Mouse (Mus musculus): Measurements from ENCODE around the gene Pafah1b1. TPM values are rescaled to one million over a fixed set of nuclear protein-coding genes. Genes with fewer than 3 reads are reported as not detected.

Pafah1b1 gene
- polyA plus RNA-seq, 1 experiment from 2014 or later = 73.0 TPM

DNA sequence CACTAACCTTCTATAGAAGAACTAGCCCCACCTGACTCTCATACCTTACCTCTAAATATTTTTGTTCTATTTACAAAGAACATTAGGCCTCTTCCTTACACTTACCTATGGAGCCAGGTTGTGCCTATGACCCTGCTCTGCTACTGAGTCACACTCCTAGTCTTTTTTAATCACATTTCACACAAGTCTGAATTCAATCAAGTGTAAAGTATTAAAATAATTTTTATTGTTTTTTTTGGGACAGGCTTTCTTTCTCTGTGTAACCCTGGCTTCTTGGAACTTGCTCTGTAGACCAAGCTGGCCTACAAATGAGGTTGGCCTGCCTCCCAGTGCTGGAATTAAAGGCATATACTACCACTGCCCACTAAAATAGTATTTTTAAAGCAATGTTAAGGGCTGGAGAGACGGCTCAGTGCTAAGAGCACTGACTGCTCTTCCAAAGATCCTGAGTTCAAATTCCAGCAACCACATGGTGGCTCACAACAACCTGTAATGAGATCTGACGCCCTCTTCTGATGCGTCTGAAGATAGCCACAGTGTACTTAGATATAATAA, 8.4 kb downstream of the Pafah1b1 start:
- Histone ChIP-seq H3K36me3 (no peaks in the 10 kb centered on the region), H3K9ac (no peak overlapping the region), H3K27ac (no peak overlapping the region), H3K4me1 (peaks cover 8% of the 10 kb centered on the region; the same call in 1 of the 2 replicates), H3K4me2 (replicated peaks) (no peak overlapping the region), H3K9me3 (no peaks in the 10 kb centered on the region), H3K27me3 (replicated peaks) (no peaks in the 10 kb centered on the region), H3K4me3 (no peak overlapping the region)
- 95% methylated on average over 3 of the region's 3 CpGs for WGBS
- no peak for ATAC-seq (ENCODE audit: low FRiP score, low read depth)

DNA sequence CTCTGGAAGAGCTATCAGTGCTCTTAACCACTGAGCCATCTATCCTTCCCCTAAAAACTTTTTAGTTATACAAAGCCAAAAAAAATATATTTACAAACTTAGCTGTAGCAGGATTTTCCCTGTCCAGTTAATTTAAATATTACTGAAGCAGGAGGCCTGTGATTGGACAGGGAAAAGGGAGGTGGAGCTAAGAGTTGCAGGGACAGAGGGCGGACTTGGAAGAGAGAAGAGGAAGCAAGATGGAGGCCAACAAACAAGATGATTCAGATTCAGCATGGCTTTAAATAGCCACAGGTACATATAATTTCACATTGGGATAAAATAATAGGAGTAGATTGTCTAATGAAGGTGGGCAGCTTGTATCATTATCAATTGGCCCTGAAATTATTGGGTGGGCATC, 13.8 kb downstream of the Pafah1b1 start:
- WGBS = 89% methylated on average over 1 of the region's 1 CpGs
- no peaks in the 10 kb centered on the region for H3K36me3 ChIP-seq
- no peak overlapping the region for H3K9ac ChIP-seq
- no peak overlapping the region for H3K27ac ChIP-seq
- no peaks in the 10 kb centered on the region for H3K9me3 ChIP-seq
- no peak overlapping the region for H3K4me2 ChIP-seq (replicated peaks)
- no peak overlapping the region for H3K4me3 ChIP-seq
- no peaks in the 10 kb centered on the region for H3K27me3 ChIP-seq (replicated peaks)
- no peak for ATAC-seq (ENCODE audit: low FRiP score, low read depth)
- no peaks in the 10 kb centered on the region for H3K4me1 ChIP-seq

DNA sequence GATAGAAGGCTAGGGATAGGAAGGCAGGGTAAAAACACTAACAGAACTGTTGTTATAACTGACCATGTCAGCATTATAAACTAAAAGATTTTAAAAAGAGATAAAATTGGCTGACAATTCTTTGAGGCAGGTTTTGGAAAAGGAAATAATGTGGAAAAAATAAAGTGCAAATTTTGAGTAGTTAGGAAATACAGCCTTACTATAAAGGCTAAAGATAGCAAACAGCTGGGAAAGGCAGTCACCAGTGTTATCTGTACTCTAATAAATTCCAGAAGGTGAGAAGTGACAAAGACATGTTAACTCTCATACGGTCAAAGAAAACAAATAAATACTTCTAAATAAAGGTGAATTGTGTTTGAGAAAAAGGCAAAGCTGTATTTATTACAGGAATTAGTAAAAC, 15.7 kb downstream of the Pafah1b1 start:
- no peaks in the 10 kb centered on the region for H3K4me1 ChIP-seq
- H3K4me3 ChIP-seq = no peak overlapping the region
- H3K4me2 ChIP-seq (replicated peaks) = no peak overlapping the region
- H3K36me3 ChIP-seq = no peaks in the 10 kb centered on the region
- ATAC-seq (ENCODE audit: low FRiP score, low read depth) = no peak
- H3K27me3 ChIP-seq (replicated peaks) = no peaks in the 10 kb centered on the region
- no peaks in the 10 kb centered on the region for H3K9me3 ChIP-seq
- H3K27ac ChIP-seq = no peak overlapping the region
- 74% methylated on average over 1 of the region's 1 CpGs for WGBS
- no peak overlapping the region for H3K9ac ChIP-seq

DNA sequence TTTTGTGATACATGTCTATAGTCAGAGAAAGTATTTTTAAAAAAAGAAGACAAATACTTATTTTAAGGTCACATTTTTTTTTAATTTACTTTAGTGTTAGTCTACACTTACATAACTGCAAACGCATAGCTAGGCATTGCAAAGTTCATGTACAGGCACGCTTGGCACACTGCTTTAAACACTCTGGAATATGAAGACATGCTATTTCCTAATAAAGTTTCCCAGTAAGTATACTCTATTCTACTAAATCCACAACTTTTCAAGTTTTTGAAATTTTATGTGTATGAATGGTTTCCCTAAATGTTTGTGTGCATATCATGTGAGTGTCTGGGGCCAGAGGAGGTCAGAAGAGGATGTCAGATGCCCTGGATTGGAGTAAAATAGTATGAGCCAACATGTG, 20.4 kb downstream of the Pafah1b1 start:
- H3K4me1 ChIP-seq = no peaks in the 10 kb centered on the region
- no peak overlapping the region for H3K27ac ChIP-seq
- H3K4me3 ChIP-seq = no peak overlapping the region
- H3K36me3 ChIP-seq = peaks cover 1% of the 10 kb centered on the region
- no peaks in the 10 kb centered on the region for H3K27me3 ChIP-seq (replicated peaks)
- H3K4me2 ChIP-seq (replicated peaks) = no peak overlapping the region
- 95% methylated on average over 2 of the region's 2 CpGs for WGBS
- no peaks in the 10 kb centered on the region for H3K9me3 ChIP-seq
- ATAC-seq (ENCODE audit: low FRiP score, low read depth) = no peak
- H3K9ac ChIP-seq = no peak overlapping the region

DNA sequence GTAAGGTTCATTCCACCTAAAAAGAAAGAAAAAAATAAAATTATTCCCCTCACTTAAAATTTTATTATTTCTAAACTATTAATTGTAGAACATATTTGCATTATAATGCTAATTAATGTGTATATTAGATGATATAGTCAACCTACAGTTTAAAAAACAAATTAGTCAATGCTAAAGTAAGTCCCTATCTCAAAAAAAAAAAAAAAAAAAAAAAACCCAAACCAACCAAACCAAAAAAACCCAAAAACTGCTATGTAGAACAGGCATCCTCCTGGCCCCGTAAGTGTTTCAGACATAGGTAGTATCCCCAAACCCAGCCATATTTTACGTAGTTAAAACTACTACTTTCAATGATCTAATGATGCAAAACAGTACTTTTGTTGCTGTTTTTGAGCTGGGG, 25.0 kb downstream of the Pafah1b1 start:
- no peak overlapping the region for H3K27ac ChIP-seq
- H3K9me3 ChIP-seq = no peaks in the 10 kb centered on the region
- ATAC-seq (ENCODE audit: low FRiP score, low read depth) = no peak
- no peaks in the 10 kb centered on the region for H3K4me1 ChIP-seq
- H3K9ac ChIP-seq = no peak overlapping the region
- no peaks in the 10 kb centered on the region for H3K27me3 ChIP-seq (replicated peaks)
- no peak overlapping the region for H3K4me2 ChIP-seq (replicated peaks)
- WGBS = 98% methylated on average over 2 of the region's 2 CpGs
- peaks cover 15% of the 10 kb centered on the region for H3K36me3 ChIP-seq
- H3K4me3 ChIP-seq = no peak overlapping the region

DNA sequence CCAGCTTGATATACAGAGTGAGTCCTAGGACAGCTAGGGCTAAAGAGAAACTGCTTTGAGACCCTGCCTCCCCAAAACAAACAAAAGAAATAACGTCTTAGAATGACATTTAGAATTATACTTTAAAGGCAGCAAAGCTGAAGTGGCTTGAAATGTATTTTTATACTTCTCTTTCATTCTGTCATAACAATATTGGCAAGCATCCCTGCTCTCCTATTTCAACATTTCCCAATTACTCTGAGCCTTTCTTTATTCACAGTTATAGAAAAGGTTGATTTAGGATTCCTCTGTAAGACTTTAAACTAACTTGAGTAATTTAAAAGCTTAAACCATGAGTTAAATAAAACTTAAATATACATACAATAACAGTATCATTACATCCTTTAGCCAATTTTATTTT, 32.3 kb downstream of the Pafah1b1 start:
- no peak for ATAC-seq (ENCODE audit: low FRiP score, low read depth)

DNA sequence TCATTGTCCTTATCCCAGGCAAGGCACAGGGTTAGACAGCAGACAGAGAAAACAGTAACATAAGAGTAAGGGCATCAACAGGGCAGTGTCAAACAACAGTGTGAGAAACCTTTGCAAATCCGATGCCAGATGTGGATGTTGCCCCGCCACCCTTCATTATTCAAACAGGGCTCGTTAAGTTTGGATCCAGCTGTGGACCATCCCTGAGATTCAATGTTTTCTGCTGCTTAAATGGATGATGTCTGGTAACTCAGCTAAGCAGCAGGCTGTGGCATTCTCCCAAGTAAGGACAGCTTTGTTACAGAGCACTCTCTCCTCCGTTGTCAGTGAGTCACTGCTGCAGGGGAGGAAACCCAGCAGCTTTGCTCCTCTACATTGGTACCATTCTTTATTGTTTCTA, 49.3 kb downstream of the Pafah1b1 start:
- no peak overlapping the region for H3K4me2 ChIP-seq (replicated peaks)
- 88% methylated on average over 4 of the region's 4 CpGs for WGBS
- no peaks in the 10 kb centered on the region for H3K4me1 ChIP-seq
- no peak overlapping the region for H3K9ac ChIP-seq
- no peaks in the 10 kb centered on the region for H3K27me3 ChIP-seq (replicated peaks)
- ATAC-seq (ENCODE audit: low FRiP score, low read depth) = no peak
- no peaks in the 10 kb centered on the region for H3K9me3 ChIP-seq
- H3K27ac ChIP-seq = no peak overlapping the region
- peaks cover 54% of the 10 kb centered on the region for H3K36me3 ChIP-seq
- no peak overlapping the region for H3K4me3 ChIP-seq

More for the DNA sequence above, 32.3 kb downstream of the Pafah1b1 start:
- peaks cover 17% of the 10 kb centered on the region for H3K36me3 ChIP-seq
- no peak overlapping the region for H3K9ac ChIP-seq
- H3K27ac ChIP-seq = no peak overlapping the region
- no peaks in the 10 kb centered on the region for H3K27me3 ChIP-seq (replicated peaks)
- no peaks in the 10 kb centered on the region for H3K4me1 ChIP-seq
- no peak overlapping the region for H3K4me3 ChIP-seq
- H3K9me3 ChIP-seq = no peaks in the 10 kb centered on the region
- 85% methylated on average over 1 of the region's 1 CpGs for WGBS
- H3K4me2 ChIP-seq (replicated peaks) = no peak overlapping the region

DNA sequence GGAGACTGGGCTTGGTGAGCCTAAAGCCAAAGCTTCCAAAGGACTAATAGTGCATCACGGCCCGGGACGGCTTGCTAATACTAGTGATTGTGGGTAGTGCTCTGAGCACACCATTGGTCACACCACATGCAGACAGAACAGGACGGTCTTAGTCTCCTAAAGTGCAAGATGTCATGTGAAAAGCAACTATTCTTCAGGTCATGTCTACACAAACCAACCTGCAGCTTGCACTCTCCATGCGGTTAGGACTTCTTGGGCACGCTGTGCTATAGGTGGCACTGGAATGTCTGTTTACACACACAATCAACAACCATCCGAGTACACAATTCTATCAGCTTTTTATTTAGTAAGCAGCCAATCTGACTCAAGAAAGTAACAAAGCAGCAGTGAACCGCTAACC, 49.8 kb downstream of the Pafah1b1 start:
- H3K4me2 ChIP-seq (replicated peaks) = no peak overlapping the region
- H3K36me3 ChIP-seq = peaks cover 52% of the 10 kb centered on the region
- no peak overlapping the region for H3K4me3 ChIP-seq
- H3K27me3 ChIP-seq (replicated peaks) = no peaks in the 10 kb centered on the region
- no peaks in the 10 kb centered on the region for H3K4me1 ChIP-seq
- H3K9ac ChIP-seq = no peak overlapping the region
- no peak for ATAC-seq (ENCODE audit: low FRiP score, low read depth)
- no peak overlapping the region for H3K27ac ChIP-seq
- H3K9me3 ChIP-seq = no peaks in the 10 kb centered on the region
- WGBS = 97% methylated on average over 8 of the region's 8 CpGs

DNA sequence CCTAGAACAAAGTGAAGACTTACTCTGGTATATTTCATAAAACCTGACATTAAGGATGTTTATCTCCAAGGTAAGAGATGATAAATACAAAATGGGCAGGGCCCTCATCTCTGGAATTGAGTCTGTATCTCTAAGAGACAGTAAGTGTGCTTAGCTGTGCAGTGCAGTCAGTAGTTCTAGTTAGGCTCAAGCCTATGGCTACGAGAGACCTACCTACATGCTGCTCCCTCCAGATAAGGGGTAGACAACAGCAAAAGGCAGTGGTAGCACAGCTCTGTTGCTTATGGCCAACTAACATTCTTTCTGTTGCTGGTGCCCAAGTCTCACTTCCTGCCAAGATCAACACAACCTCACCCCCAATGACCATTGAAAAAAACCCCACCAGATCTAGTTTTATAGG, 50.9 kb downstream of the Pafah1b1 start:
- no peak for ATAC-seq (ENCODE audit: low FRiP score, low read depth)
- no peak overlapping the region for H3K9ac ChIP-seq
- no peaks in the 10 kb centered on the region for H3K4me1 ChIP-seq
- no peak overlapping the region for H3K4me3 ChIP-seq
- H3K27ac ChIP-seq = no peak overlapping the region
- WGBS = 91% methylated on average over 1 of the region's 1 CpGs
- H3K36me3 ChIP-seq = peaks cover 56% of the 10 kb centered on the region
- no peak overlapping the region for H3K4me2 ChIP-seq (replicated peaks)
- no peaks in the 10 kb centered on the region for H3K27me3 ChIP-seq (replicated peaks)
- H3K9me3 ChIP-seq = no peaks in the 10 kb centered on the region

DNA sequence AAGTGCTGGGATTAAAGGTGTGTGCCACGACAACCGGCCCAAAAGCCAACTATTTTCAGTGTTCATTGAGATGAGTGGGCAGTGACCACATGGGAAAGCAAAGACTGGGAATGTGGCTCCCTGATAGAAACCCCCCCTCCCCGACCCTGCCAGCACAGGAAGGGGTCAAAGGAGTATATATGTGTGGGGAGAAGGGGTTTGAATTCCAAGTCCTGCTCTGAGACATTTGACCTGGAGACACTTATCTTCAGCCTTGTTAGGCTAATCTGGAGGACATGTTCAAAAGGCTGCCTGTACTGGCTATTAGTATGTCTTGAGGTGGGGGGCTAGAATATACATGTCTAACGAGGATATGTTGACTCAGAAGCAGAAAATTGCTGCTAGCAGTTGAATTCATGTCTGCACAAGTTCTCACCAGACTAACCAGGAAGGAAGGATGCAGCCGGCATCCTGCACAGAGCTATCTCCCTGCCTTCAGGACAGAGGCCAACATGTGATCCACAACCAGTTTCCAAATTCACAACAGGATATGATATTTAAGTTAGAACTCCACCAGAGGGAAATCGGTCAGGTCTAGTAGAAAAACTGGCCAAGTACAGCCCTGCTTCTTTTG, 51.5 kb downstream of the Pafah1b1 start:
- Histone ChIP-seq H3K4me1 (no peaks in the 10 kb centered on the region), H3K9ac (no peak overlapping the region), H3K27ac (no peak overlapping the region), H3K27me3 (replicated peaks) (no peaks in the 10 kb centered on the region), H3K9me3 (no peaks in the 10 kb centered on the region), H3K4me3 (no peak overlapping the region), H3K36me3 (peaks cover 53% of the 10 kb centered on the region), H3K4me2 (replicated peaks) (no peak overlapping the region)
- 89% methylated on average over 6 of the region's 6 CpGs for WGBS
- no peak for ATAC-seq (ENCODE audit: low FRiP score, low read depth)

DNA sequence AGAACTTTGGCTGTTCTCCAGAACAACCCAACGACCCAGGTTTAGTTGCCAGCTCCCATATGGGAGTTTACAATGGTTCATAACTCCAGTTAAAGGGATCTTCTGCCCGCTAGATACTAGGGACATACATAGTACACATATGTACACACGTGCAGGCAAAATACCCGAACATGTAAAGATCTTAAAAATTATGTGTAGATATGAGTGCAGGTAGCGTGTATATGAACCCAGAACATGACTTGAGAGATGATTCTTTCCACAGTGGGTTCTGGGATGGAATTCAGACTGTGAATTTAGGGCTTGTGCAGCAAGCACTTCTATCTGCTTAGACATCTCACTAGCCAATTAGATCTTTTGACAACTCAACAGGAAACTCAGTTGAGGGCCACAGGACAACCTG, 52.6 kb downstream of the Pafah1b1 start:
- H3K9ac ChIP-seq = no peak overlapping the region
- whole genome bisulfite sequencing = 93% methylated on average over 5 of the region's 5 CpGs
- H3K27ac ChIP-seq = no peak overlapping the region
- no peak overlapping the region for H3K4me2 ChIP-seq (replicated peaks)
- H3K36me3 ChIP-seq = peaks cover 54% of the 10 kb centered on the region
- ATAC-seq (ENCODE audit: low FRiP score, low read depth) = no peak
- no peaks in the 10 kb centered on the region for H3K27me3 ChIP-seq (replicated peaks)
- no peaks in the 10 kb centered on the region for H3K4me1 ChIP-seq
- no peak overlapping the region for H3K4me3 ChIP-seq
- no peaks in the 10 kb centered on the region for H3K9me3 ChIP-seq

DNA sequence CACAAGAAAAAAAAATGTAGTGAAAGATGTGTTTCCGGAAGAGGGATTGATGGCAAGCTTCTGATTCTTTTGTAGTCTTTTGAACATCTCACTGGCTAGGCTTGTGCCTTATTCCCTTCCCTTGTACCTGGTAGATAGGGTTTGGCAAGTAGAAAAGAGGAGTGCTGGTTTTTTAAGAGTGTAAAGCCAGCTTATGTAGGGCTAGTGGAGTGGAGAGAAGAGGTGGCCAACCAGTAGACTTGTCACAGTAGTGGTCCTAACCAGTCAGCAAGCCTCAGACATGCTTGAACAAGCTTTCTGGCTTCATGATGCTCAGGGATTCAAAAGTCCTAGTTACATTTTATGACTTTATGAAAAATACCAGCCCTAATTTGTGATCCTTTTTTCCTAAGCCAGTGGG, 53.5 kb downstream of the Pafah1b1 start:
- H3K9ac ChIP-seq = no peak overlapping the region
- WGBS = 93% methylated on average over 1 of the region's 1 CpGs
- ATAC-seq (ENCODE audit: low FRiP score, low read depth) = no peak
- no peaks in the 10 kb centered on the region for H3K27me3 ChIP-seq (replicated peaks)
- H3K36me3 ChIP-seq = peaks cover 60% of the 10 kb centered on the region
- H3K4me3 ChIP-seq = no peak overlapping the region
- no peak overlapping the region for H3K4me2 ChIP-seq (replicated peaks)
- H3K27ac ChIP-seq = no peak overlapping the region
- no peaks in the 10 kb centered on the region for H3K9me3 ChIP-seq
- no peaks in the 10 kb centered on the region for H3K4me1 ChIP-seq

DNA sequence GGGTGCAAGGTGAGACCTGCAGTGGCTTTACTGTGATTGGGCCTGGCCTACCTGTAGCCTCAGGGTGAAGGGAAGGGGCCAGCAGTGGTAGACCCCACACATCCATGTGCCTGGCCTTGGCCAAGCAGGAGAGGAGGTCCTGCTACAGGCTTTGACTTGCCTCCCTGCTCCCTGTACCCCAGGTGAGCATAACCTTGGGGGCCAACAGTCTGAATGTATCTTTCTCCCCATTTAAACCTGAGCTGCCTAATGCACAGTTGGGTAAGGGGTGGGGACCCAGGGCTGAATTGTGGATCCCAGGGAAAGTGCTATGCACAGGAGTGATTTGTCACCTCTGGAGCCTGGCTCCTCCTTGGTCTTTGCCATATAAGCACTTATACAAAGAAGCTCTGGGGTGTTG, 54.3 kb downstream of the Pafah1b1 start:
- no peak for ATAC-seq (ENCODE audit: low FRiP score, low read depth)
- Histone ChIP-seq H3K4me2 (replicated peaks) (no peak overlapping the region), H3K4me3 (no peak overlapping the region), H3K9me3 (no peaks in the 10 kb centered on the region), H3K9ac (no peak overlapping the region), H3K27ac (no peak overlapping the region), H3K4me1 (no peaks in the 10 kb centered on the region), H3K36me3 (peaks cover 63% of the 10 kb centered on the region), H3K27me3 (replicated peaks) (no peaks in the 10 kb centered on the region)

Measured in neural tube, embryonic 12.5 days (tissue).